Mouse (Mus musculus) liver, adult (tissue): ENCODE results near the gene Slc4a4.

ENCODE experiments used
- GATA4 ChIP-seq: IDR thresholded peaks from 2 replicates; pipeline ENCODE4 v1.6.1; 2014; ENCODE audit warnings: mild to moderate bottlenecking, low read length; ENCODE audit not compliant: insufficient replicate concordance

The Slc4a4 gene

DNA sequence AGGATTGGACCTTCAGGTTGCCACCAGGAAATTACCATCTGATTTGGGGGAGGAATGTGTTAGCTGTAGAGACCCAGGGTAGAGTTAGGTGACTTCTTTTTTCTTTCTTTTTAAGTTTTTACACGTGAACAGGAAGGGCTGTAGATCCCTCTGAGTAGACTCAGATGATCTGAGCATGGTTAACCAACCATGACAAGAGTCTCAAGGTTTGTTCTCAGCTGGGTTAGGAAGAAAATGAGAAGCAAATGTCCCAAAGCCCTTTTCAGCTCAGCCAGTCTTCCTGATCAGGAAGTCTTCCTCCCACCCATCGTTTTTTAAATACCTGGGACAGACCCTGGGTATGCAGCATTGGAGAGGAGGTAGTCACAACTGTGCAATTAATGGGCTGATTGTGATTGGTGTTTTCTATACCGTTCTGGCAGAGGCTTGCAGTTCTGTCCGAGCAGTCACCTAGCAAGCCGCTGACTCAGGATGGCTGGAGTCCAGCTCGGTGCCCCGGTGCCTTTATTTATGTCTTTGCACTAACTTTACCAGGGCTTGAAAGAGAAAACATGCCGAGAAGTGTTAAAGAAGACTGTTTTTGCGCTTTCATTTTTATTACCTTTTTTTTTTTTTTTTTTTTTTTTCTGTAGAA is 236.8 kb downstream of the Slc4a4 start:
- no peak for TF ChIP-seq GATA4

DNA sequence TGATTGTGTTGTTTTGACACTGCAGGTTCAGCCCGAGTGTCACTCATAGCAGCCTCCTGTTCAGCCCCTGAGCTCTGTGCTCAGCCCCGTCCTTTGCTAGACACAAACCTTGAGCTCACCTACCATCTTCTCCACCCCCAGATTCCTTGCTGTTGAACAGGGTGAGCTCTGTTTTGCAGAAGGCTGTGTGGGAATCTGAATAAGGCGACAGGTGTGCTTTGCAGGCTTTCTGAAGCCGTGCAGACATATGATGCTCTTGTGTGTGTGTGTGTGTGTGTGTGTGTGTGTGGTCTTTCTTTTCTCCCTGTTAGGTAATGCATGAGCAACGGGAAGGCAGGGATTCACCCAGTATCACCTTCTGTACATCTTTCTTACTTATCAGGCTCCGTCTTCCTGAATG is 241.6 kb downstream of the Slc4a4 start:
- no peak for TF ChIP-seq GATA4

DNA sequence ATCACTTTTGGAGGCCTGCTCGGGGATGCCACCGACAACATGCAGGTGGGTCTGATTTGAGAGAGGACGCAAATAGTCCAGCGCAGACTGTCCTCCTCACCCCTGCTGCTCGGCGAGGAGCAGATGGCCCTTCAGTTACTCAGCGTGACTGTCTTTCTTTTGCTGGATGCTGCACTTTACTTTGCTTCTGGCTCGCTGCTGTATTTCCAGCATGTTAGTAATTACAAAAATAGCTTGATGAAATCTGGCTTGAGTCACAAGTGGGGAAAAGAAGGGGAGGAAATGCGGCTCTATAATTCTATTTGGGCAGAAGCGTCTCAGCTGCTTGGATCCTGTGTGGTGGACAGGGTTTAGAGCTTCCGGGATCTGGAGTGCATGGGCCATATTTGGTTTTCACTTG is 249.2 kb downstream of the Slc4a4 start:
- TF ChIP-seq GATA4 = no peak

DNA sequence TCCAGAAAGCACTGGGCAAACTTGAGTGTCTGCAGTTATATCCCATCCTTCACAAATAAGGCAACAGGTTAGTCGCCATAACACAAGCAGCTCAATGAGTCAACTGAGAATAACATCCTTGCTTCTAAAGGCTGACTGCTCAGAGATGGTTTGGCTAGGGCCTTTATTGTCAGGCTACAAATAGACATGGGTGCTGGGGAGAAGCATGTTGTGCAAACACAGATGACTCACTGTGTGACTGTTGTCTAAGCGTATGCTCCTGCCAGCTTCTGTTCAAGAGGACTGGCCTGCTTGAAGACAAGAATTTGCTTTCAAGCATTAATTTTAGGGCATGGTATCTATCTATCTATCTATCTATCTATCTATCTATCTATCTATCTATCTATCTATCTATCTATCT is 253.5 kb downstream of the Slc4a4 start:
- TF ChIP-seq GATA4 = no peak

DNA sequence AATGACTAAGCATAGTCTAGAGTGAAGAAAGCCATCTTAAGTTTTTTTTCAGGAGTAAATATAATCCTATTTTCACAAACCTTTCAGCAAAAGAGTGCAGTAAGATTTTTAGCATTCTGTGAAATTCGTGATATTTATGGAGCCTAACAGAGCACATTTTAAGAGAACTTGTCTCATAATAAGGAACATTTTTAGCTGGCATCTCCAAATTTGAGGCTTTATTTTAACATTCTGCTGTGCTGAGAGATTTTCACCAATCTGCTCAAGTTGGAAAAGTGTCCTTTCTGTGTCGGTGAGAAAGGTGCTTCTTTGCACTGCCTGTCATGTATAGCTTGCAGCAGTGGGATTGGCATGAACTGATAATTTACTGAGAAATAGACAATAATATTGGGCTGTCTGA is 255.1 kb downstream of the Slc4a4 start:
- no peak for TF ChIP-seq GATA4

DNA sequence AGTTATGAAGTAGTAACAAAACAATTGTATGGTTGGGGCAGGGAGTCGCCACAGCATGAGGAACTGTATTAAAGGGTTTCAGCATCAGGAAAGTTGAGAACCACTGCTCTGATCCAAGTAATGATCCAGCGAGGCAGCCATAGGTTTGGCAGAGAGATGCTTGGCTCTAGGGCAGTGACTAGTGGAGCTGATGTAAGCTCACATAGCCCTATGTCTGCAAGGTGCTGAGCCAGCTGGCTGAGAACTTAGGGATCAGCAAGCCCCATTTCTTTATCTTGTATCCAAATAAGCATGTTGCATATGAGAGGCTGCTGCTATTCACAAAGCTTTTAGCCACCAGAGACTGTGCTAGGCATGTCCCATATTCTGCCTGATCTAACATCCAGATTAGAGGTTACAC is 259.7 kb downstream of the Slc4a4 start:
- TF ChIP-seq GATA4 = no peak

DNA sequence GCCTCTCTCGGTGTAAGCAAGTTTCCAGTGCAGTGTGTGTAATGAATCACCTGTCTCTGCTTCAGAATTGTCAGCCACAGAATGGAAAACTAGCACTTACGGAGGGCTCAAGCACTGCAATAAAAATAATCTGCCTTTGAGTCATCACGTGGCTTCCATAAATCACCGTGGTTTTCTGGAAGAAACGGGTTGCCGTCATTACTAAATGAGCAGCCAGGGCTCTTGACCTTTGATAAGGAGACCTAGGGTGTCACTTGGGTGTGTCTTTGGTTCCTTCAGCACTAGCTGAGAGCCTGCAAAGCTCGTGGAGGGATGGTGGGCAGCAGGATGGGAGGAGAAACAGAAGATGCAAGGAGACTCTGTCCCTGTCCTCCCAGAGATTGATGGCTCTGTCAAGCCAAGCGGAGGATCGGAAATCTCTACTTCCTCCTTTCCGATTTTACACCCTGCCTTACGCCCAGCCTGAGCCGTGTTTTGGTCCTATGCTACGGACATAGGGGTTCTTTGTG is 260.7 kb downstream of the Slc4a4 start:
- no peak for TF ChIP-seq GATA4

DNA sequence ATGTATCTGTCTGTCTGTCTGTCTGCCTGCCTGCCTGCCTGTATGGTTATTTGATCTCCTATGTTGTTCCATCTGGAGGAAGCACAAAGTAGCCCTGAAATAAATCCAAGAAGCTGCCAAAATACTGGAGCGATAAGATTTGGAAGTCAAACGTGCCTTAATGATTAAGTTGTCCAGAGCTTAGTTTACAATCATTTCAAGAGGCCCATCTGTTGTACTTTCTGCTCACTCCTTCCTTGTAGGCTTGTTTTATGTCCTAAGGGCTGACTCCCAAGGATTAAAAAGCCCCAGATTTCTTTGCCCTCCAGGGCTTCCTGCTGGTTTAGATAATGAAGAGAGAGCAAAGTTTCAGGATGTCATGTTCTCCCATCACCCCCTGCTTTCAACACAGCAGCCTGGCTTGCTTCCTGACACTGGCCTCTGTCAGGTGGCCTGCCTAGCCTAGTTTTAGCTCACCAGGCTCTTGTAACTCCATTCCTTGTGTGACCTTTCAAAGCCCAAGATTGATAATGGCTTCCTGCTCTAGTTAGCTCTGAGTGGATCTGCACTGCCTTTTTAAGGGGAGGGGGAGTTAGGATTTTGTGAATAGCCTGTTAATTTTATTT is 262.9 kb downstream of the Slc4a4 start:
- TF ChIP-seq GATA4 = no peak

DNA sequence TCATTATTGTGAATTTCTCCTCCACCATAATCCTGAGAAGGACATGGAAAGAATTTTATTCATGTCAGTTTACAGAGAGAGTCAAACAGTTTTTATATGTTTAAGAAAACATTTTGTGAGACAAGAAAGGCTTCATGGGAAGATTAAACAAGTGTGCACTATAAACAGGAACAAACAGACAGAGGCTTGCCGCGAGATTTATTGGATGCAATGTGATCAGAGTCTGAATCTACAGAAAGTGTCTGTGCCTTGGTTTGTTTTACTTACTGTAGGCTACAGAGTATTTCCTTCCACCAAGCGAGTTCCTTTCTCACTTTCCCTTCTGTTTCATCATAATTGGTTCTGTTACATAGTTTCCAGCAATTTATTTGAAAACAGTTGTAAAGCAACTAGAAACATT is 264.5 kb downstream of the Slc4a4 start:
- TF ChIP-seq GATA4 = no peak

DNA sequence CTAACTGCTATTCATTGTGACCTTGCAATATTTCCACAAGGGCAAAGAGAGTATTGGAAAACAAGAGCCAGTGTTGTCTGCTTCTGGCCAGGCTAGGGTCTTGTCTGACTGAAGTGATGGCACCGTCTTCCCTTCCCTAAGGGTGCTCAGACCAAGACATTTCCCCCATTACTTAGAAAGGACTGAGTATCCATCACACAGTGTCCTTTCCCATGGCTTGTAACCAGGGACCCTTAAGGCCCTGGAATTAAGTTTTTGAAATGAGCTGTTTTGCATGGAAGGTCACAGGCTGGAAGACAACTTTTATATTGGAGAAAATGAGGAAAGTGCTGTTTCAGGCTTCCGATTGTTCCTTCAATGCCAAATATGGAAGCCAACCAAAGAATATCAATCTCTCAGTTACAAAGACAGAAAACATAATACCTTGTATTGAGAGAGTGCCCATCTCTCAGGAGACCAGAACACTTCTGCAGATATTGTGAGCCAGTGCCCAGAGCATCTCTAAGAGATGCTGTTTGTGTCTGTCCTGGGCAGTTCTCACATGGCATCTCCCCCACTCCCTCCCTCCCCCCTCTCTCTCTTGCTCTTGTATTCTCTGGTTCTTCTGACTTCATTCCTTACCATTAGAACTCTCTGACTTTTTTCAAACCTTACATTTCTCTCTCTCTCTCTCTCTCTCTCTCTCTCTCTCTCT is 284.6 kb downstream of the Slc4a4 start:
- no peak for TF ChIP-seq GATA4

DNA sequence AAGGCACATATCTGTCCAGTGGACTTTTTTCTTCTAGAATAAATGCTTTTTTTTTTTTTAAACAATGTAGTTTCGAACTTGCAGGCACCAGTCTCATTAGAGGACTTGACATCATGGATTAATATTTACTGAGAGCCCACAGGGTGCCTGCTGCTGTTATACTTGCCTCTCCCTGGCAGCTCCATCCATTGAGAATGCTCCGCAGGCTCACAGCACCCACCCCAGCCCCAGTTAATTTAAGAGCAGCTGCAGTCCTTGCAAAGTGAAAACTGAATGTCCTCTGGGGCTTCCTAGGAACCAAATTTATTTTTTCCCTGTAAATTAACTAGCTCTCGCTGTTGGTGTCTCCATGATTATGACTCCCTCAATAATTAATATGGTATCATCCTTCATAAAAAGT is 303.4 kb downstream of the Slc4a4 start:
- no peak for TF ChIP-seq GATA4

DNA sequence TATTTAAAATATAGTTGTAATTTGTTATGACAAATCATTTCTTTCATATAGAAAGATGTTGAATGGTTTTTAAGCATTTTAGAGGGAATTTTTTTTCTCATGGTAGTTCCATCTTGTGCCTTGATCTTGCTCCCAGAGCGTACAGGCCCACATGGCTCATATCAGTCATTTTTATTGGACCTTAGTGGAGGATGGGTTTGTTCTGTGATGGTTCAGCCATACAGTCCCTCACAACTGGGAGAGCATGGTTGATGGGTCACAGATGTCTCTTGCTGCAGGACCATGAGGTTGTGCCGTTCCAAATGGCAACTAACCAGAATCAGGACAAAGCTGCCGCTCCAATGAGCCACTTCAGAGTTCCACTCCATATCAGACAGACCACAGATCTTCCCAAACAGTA is 308.0 kb downstream of the Slc4a4 start:
- no peak for TF ChIP-seq GATA4

DNA sequence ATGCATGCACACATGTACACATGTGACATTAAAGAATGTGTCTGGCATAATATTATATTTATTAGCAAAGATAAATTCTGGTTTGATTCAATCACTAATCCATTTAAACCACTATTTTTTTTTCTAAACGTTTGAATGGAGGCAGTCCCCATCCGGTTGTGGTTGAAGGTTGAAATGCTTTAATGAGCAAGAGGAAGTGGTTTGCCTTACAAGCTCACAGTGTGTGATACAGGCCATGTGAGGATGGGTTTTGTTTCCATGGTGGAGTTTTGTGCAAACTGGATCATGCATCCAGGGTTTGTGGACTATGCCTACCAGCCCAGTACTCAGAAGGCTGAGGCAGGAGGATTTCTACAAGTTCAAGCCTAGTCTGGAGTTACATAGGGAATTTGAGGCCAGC is 311.9 kb downstream of the Slc4a4 start:
- no peak for TF ChIP-seq GATA4

DNA sequence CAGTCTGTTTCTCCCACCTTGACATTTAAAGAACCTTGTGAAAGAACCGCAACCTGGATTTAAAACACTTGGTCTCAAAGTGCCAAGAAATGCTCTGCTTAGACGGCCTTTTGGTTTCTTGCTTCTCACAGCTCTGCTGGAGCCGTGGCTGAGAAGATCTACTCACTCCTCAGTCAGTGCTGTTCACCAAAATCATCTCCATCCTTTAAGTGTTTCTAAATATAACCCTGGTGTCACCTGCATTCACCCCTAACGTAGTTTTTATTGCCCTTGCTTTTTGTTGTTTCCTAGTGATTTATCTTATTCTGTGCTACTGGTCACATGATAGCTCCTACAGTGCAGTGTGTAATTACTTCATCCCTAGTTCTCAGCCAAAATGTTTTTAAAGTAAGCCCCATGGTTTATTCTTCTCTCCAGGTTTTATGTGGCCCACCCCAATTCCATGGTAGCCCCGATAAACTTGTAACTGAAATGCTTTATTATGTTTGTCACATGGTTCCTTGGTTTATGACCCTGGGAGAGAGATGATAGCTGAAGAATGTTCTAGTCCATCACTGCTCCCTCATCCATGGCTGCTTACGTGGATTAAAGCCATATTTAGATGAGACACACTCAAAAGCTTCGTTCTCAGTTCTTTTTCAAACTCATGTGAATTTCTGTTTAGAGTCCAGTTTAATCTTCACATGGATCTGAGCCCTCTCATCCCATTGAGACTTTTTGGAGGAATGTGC is 323.5 kb downstream of the Slc4a4 start:
- TF ChIP-seq GATA4 = no peak

DNA sequence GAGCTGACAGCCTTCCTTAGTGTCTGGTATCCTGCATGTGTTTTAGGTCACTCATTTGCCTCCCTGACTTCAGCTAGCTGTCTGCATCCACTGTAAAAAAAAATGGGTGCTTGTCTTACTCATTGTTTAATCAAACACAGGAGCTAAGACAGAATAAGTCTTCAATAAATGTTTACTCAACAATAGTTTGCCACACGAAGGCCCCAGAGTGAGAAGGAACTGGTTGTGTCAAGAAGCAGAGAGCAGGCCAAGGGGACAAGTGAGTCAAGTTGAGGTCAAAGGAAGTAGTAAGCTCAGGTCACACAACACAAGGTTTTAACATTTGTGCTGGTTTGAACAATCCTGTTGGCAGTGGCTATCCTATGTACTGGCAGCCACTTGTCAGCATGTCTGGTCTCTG is 324.4 kb downstream of the Slc4a4 start:
- no peak for TF ChIP-seq GATA4

DNA sequence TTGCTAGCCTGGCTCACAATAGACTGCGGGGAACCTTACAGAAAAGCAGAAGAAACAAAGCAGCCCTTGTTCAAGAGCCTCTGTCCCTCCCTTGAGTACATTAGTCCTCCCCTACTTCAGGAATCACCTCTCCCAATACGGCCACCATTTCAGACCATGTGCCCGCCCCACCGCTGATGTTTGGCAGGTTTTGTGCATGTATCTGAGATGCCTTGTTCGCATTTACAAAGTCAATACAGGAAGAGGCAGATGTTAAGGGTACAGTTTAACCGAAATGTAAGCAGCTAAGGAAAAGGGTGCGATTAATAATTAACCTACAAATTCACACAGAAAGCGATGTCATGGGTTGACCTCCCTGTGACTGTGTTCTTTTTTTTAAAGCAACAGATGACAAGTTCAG is 331.6 kb downstream of the Slc4a4 start:
- no peak for TF ChIP-seq GATA4
